Mouse (Mus musculus) myocyte (in vitro differentiated cells): Measurements from ENCODE around the gene Gins3. TPM values are rescaled to one million over a fixed set of nuclear protein-coding genes. Genes with fewer than 3 reads are reported as not detected.

Experiments used
- H3K27me3 ChIP-seq: one replicate; pipeline ENCODE4 v1.6.1; 2011; ENCODE audit not compliant: control insufficient read depth, insufficient read depth, insufficient read length
- H3K36me3 ChIP-seq: one replicate; pipeline ENCODE4 v1.6.1; 2011; ENCODE audit not compliant: control insufficient read depth, insufficient read depth
- H3K4me2 ChIP-seq: one replicate; pipeline ENCODE4 v1.6.1; 2011; ENCODE audit warnings: low read depth, control low read depth
- H3K4me3 ChIP-seq: one replicate; pipeline ENCODE4 v1.5.1; 2011; ENCODE audit warnings: mild to moderate bottlenecking, control low read depth, moderate library complexity
- H3K79me2 ChIP-seq: one replicate; pipeline ENCODE4 v1.6.1; 2011; ENCODE audit not compliant: control insufficient read depth, insufficient read depth
- H3ac ChIP-seq: one replicate; pipeline ENCODE4 v1.6.1; 2011; ENCODE audit not compliant: control insufficient read depth, insufficient read length
- CEBPB ChIP-seq: IDR thresholded peaks from 2 replicates; pipeline ENCODE4 v1.6.1; 2011; ENCODE audit warnings: mild to moderate bottlenecking, moderate library complexity; ENCODE audit not compliant: poor library complexity, insufficient read depth, severe bottlenecking
- E2F4 ChIP-seq: IDR thresholded peaks from one replicate; pipeline ENCODE4 v1.6.1; 2011; ENCODE audit warnings: mild to moderate bottlenecking, control low read depth, moderate library complexity; ENCODE audit not compliant: insufficient read depth
- MAX ChIP-seq: IDR thresholded peaks from one replicate; pipeline ENCODE4 v1.6.1; 2011; ENCODE audit warnings: low read depth, mild to moderate bottlenecking, control low read depth
- MYOD1 ChIP-seq, 3 experiments: IDR thresholded peaks; one replicate each; pipeline ENCODE4 v1.6.1; 2011; ENCODE audit warnings: control low read depth in 2 of 3, low read depth in 2 of 3, mild to moderate bottlenecking in 2 of 3, moderate library complexity in 1 of 3; ENCODE audit not compliant: insufficient read length in 2 of 3, control insufficient read depth in 1 of 3
- MYOG ChIP-seq, 3 experiments: IDR thresholded peaks; one replicate each; pipeline ENCODE4 v1.6.1; 2011; ENCODE audit warnings: control low read depth in 2 of 3, low read depth in 2 of 3, mild to moderate bottlenecking in 2 of 3; ENCODE audit not compliant: insufficient read length in 2 of 3, control insufficient read depth in 1 of 3, insufficient read depth in 1 of 3
- POLR2A ChIP-seq: IDR thresholded peaks from one replicate; pipeline ENCODE4 v1.6.1; 2011; ENCODE audit warnings: low read depth, mild to moderate bottlenecking, control low read depth, moderate library complexity; ENCODE audit not compliant: insufficient read length
- POLR2AphosphoS2 ChIP-seq: IDR thresholded peaks from one replicate; pipeline ENCODE4 v1.6.1; 2011; ENCODE audit warnings: low read depth, control low read depth; ENCODE audit not compliant: insufficient read length
- REST ChIP-seq: IDR thresholded peaks from one replicate; pipeline ENCODE4 v1.6.1; 2011; ENCODE audit warnings: mild to moderate bottlenecking, control low read depth, moderate library complexity; ENCODE audit not compliant: insufficient read depth, insufficient read length
- SRF ChIP-seq: IDR thresholded peaks from one replicate; pipeline ENCODE4 v1.6.1; 2011; ENCODE audit warnings: low read depth; ENCODE audit not compliant: control insufficient read depth, insufficient read length
- TCF12 ChIP-seq: IDR thresholded peaks from one replicate; pipeline ENCODE4 v1.6.1; 2011; ENCODE audit warnings: mild to moderate bottlenecking, control low read depth; ENCODE audit not compliant: poor library complexity, insufficient read depth, severe bottlenecking
- TCF3 ChIP-seq: IDR thresholded peaks from one replicate; pipeline ENCODE4 v1.6.1; 2011; ENCODE audit warnings: low read depth, control low read depth; ENCODE audit not compliant: insufficient read length
- USF1 ChIP-seq: IDR thresholded peaks from one replicate; pipeline ENCODE4 v1.6.1; 2011; ENCODE audit warnings: low read depth, mild to moderate bottlenecking, control low read depth, moderate library complexity
- polyA plus RNA-seq: library from polyadenylated mRNA; unstranded; fragments of >200 nt; fragmentation: generic; extraction: Trizol; gene quantifications from one replicate; pipeline ENCODE4 v1.2.1, GENCODE M21; 2012; ENCODE audit warnings: missing spikeins

Gene Gins3
- polyA plus RNA-seq, 1 experiment = 2.0 TPM

DNA sequence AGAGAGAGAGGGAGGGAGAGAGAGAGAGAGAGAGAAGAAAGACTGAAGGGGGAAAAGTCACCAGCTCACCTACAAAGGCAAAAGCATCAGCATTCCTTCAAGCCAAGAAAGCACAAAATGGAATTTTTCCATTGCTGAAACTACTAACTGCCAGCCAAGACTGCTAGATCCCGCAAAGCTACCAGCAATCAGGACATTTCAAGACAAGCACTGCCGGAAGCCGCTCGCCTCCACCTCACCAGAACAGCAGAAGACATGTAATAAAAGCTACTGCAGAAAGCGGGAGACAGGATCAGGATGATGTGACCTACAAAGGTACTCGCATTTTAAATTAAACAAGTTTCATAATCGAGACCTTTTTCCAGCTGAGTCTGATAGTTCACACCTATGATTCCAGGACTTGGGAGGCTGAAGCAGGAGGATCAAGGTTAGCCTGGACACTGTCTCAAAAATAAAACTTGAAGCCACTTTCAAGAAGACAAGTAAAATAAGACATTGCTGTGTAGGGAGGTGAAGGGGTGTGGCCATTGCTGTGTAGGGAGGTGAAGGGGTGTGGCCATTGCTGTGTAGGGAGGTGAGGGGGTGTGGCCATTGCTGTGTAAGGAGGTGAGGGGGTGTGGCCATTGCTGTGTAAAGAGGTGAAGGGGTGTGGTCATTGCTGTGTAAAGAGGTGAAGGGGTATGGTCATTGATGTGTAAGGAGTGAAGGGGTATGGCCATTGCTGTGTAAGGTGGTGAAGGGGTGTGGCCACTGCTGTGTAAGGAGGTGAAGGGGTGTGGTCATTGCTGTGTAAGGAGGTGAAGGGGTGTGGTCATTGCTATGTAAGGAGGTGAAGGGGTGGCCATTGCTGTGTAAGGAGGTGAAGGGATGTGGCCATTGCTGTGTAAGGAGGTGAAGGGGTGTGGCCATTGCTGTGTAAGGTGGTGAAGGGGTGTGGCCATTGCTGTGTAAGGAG, 39.5 kb upstream of the Gins3 start:
- Histone ChIP-seq H3K27me3 (no peaks in the 10 kb centered on the region), H3K4me3 (no peak overlapping the region), H3ac (no peak overlapping the region), H3K4me2 (no peak overlapping the region), H3K36me3 (no peaks in the 10 kb centered on the region), H3K79me2 (no peaks in the 10 kb centered on the region)
- TF ChIP-seq REST (no peak), SRF (no peak), TCF3 (no peak), MAX (no peak), TCF12 (no peak)

DNA sequence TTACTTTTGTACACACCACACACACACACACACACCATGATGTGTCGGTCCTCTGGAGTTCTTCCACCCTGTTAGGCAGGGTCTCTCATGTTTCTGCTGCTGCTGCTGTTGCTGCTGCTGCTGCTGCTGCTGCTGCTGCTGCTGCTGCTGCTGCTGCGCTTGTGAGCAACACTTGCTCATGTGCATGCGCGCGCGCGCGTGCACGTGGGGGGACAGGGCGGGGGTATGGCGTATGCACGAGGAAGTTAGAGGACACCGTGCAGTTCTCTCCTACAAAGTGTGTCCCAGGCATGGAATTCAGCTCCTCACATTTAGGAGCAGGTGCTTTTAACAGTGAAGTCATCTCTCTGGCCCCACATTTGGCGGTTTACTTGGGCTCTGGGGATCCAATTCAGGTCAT, 38.1 kb upstream of the Gins3 start:
- H3K79me2 ChIP-seq = no peaks in the 10 kb centered on the region
- H3K36me3 ChIP-seq = no peaks in the 10 kb centered on the region
- no peak overlapping the region for H3K4me2 ChIP-seq
- no peak overlapping the region for H3ac ChIP-seq
- H3K27me3 ChIP-seq = no peaks in the 10 kb centered on the region
- no peak overlapping the region for H3K4me3 ChIP-seq
- TF ChIP-seq POLR2A = no peak
- TF ChIP-seq SRF = no peak
- no peak for TF ChIP-seq MAX
- TF ChIP-seq TCF12 = no peak
- no peak for TF ChIP-seq MYOD1 (IDR thresholded peaks at IDR 0.05; ENCODE audit: control insufficient read depth in 1 of 3, insufficient read length in 2 of 3, low read depth in 2 of 3)
- no peak for TF ChIP-seq MYOG (IDR thresholded peaks at IDR 0.05; ENCODE audit: control insufficient read depth in 1 of 3, insufficient read depth in 1 of 3, insufficient read length in 2 of 3, low read depth in 2 of 3)

DNA sequence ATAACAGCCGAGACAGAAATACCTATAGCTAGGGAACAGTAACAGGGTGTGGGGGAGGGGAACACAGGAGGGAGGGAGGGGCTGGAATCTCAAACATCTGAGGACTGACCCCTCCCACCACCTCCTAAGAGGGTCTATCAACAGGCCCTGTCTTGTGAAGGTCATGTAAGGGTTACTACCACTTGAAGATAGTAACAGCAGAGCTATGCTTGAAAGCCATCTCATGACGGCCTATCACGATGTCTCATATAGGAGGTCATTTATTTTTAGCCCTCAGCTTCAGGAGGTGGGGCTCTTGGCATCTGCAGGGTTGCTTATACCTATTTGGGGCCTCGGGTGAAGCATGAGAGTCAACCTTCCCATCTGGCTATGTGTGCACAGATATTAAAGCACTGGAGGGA, 36.4 kb upstream of the Gins3 start:
- H3K27me3 ChIP-seq = no peaks in the 10 kb centered on the region
- H3K4me3 ChIP-seq = no peak overlapping the region
- no peak for TF ChIP-seq MAX
- no peak overlapping the region for H3K4me2 ChIP-seq
- H3ac ChIP-seq = no peak overlapping the region
- no peaks in the 10 kb centered on the region for H3K79me2 ChIP-seq
- H3K36me3 ChIP-seq = no peaks in the 10 kb centered on the region

GRCm38 (mm10) chr8:95599861-95600260, 33.4 kb upstream of the Gins3 start:
- Histone ChIP-seq H3K4me3 (no peak overlapping the region), H3K4me2 (peak overlapping the region; percentile 1)

DNA sequence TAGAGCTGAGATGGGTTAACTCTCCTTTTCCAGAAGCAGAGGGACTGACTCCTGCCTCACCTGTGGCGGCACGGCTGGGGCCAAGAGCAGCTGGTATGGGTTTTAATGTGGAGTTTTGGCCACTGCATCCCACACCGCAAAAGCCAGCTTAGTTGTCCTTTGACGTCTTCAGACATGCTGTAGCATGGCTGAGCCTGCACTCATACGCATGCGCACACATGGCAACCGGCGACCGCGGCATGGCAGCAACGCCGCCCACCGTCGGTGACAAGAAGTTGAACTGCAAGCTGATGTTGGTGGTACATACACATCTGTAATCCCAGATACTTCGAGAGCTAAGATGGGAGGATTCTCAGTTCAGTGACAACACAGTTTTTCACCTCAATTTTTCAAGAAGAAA, 31.9 kb upstream of the Gins3 start:
- Histone ChIP-seq H3K4me2 (no peak overlapping the region), H3ac (no peak overlapping the region), H3K4me3 (no peak overlapping the region), H3K36me3 (no peaks in the 10 kb centered on the region), H3K79me2 (no peaks in the 10 kb centered on the region), H3K27me3 (no peaks in the 10 kb centered on the region)
- TF ChIP-seq USF1 (no peak), POLR2AphosphoS2 (no peak), MYOD1 (IDR thresholded peaks at IDR 0.05; ENCODE audit: control insufficient read depth in 1 of 3, insufficient read length in 2 of 3, low read depth in 2 of 3) (no peak), SRF (no peak), MAX (no peak), TCF3 (no peak), CEBPB (no peak), MYOG (IDR thresholded peaks at IDR 0.05; ENCODE audit: control insufficient read depth in 1 of 3, insufficient read depth in 1 of 3, insufficient read length in 2 of 3, low read depth in 2 of 3) (no peak), REST (no peak), TCF12 (no peak), E2F4 (no peak), POLR2A (no peak)

More at GRCm38 (mm10) chr8:95599861-95600260, 33.4 kb upstream of the Gins3 start:
- Histone ChIP-seq H3K27me3 (no peaks in the 10 kb centered on the region), H3ac (no peak overlapping the region), H3K79me2 (no peaks in the 10 kb centered on the region), H3K36me3 (no peaks in the 10 kb centered on the region)
- no peak for TF ChIP-seq REST
- no peak for TF ChIP-seq MYOG (IDR thresholded peaks at IDR 0.05; ENCODE audit: control insufficient read depth in 1 of 3, insufficient read depth in 1 of 3, insufficient read length in 2 of 3, low read depth in 2 of 3)
- no peak for TF ChIP-seq POLR2A
- no peak for TF ChIP-seq E2F4
- TF ChIP-seq USF1 = no peak
- no peak for TF ChIP-seq MYOD1 (IDR thresholded peaks at IDR 0.05; ENCODE audit: control insufficient read depth in 1 of 3, insufficient read length in 2 of 3, low read depth in 2 of 3)
- no peak for TF ChIP-seq CEBPB
- no peak for TF ChIP-seq MAX
- no peak for TF ChIP-seq POLR2AphosphoS2
- no peak for TF ChIP-seq TCF12
- TF ChIP-seq SRF = no peak
